Mouse (Mus musculus) myocyte (in vitro differentiated cells): ENCODE results near the gene Disp3.

Source experiments
- POLR2A ChIP-seq: IDR thresholded peaks from one replicate; pipeline ENCODE4 v1.6.1; 2011; ENCODE audit warnings: low read depth, mild to moderate bottlenecking, control low read depth, moderate library complexity; ENCODE audit not compliant: insufficient read length
- TCF12 ChIP-seq: IDR thresholded peaks from one replicate; pipeline ENCODE4 v1.6.1; 2011; ENCODE audit warnings: mild to moderate bottlenecking, control low read depth; ENCODE audit not compliant: poor library complexity, insufficient read depth, severe bottlenecking
- TCF3 ChIP-seq: IDR thresholded peaks from one replicate; pipeline ENCODE4 v1.6.1; 2011; ENCODE audit warnings: low read depth, control low read depth; ENCODE audit not compliant: insufficient read length

DNA sequence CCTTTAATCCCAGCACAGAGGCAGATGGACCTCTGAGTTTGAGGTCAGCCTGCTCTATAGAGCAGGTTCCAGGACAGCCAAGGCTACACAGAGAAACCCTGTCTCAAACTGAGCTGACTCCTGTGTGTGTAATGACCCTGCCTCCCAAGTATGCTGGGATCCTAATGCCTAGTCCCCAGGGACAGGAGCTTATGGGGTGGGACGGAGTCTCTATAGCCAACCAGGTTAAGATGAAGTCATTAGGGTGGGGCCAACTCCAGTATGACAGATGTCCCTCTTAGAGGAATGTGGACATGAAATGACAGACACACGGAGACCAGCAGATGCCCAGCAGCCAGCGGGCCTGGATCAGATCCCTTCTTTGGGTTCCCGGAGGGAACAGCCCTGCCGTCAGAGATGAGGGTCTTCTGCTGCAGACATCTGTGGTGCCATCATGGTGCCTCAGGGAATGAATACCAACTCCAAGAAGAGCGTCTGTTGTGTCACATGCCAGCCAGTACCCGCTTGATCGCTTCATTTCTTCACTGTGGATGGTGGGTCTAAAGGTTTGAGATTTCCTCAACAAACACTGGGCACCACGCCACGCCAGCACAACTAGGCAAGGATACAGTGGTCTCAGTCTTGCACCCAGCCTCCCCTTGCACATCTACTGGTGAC is 48.2 kb downstream of the Disp3 start:
- no peak for TF ChIP-seq TCF3
- TF ChIP-seq TCF12, result no peak
- no peak for TF ChIP-seq POLR2A
